ENCODE assay signal across 16 mouse cellular contexts in genomic region chr13:111800866-111801265, GRCm38 (mm10). TPM values are rescaled to one million over a fixed set of nuclear protein-coding genes. Genes with fewer than 3 reads are reported as not detected.
DNase-seq lines count a peak whose midpoint lies in the region; ATAC-seq and TF ChIP-seq lines count a peak whose summit lies in the region.
"Had no signal": no experiment of that assay in that cellular context is flagged by ENCODE, and none has a peak within 500 bp of the region (broad histone marks: within the 10 kb centered on the region; RNA-seq: fewer than 3 reads in every experiment).

No protein-coding gene starts in this region.

- DNase-seq in cerebellum, postnatal 10 days = peak; percentile 61 to 66
- peak; percentile 60 for DNase-seq in lung, postnatal 0 days (ENCODE audit: low spot score)
- no peak for DNase-seq in lung, postnatal 25 days (ENCODE audit: low spot score)
- DNase-seq in kidney, adult 18-20 months = peak; percentile 69
- peak; percentile 68 for DNase-seq in limb, embryonic 11.5 days (ENCODE audit: low spot score)
- no peak for DNase-seq in layer of hippocampus, postnatal 10 days (ENCODE audit: low spot score in 2 of 2)
- DNase-seq in heart, adult 2 months = no peak
- DNase-seq: cerebellum, adult 18-20 months; layer of hippocampus, postnatal 36 days had no signal

- H3K9ac ChIP-seq in lung, postnatal 0 days (replicated peaks; ENCODE audit: low read depth) = no peak overlapping the region
- H3K9ac ChIP-seq in limb, embryonic 11.5 days (ENCODE audit: low read length) = no peak overlapping the region
- no peak overlapping the region for H3K9ac ChIP-seq in heart, adult 2 months (ENCODE audit: low read depth, low read length)
- H3K9ac ChIP-seq: embryonic facial prominence, embryonic 15.5 days; heart, embryonic 12.5 days; hindbrain, embryonic 15.5 days; liver, embryonic 15.5 days; neural tube, embryonic 12.5 days had no signal

- no peaks in the 10 kb centered on the region for H3K9me3 ChIP-seq in lung, postnatal 0 days (ENCODE audit: low read length)
- no peaks in the 10 kb centered on the region for H3K9me3 ChIP-seq in limb, embryonic 11.5 days (ENCODE audit: control insufficient read depth, low read length)
- H3K9me3 ChIP-seq: embryonic facial prominence, embryonic 15.5 days; heart, embryonic 12.5 days; hindbrain, embryonic 15.5 days; liver, embryonic 15.5 days; neural tube, embryonic 12.5 days had no signal

- no peaks in the 10 kb centered on the region for H3K27me3 ChIP-seq in lung, postnatal 0 days (replicated peaks; ENCODE audit: insufficient read depth, low read length)
- no peaks in the 10 kb centered on the region for H3K27me3 ChIP-seq in limb, embryonic 11.5 days (ENCODE audit: control insufficient read depth, insufficient read depth, low read length)
- no peaks in the 10 kb centered on the region for H3K27me3 ChIP-seq in heart, adult 2 months (ENCODE audit: control insufficient read depth, insufficient read depth, low read length)
- H3K27me3 ChIP-seq: embryonic facial prominence, embryonic 15.5 days; heart, embryonic 12.5 days; hindbrain, embryonic 15.5 days; liver, embryonic 15.5 days; neural tube, embryonic 12.5 days had no signal

- 46% methylated on average over 4 of the region's 4 CpGs for WGBS in lung, postnatal 0 days
- WGBS in limb, embryonic 11.5 days = 18% methylated on average over 4 of the region's 4 CpGs
- 43% methylated on average over 4 of the region's 4 CpGs for WGBS in heart, adult 2 months

- no peak overlapping the region for H3K4me2 ChIP-seq in lung, postnatal 0 days (replicated peaks; ENCODE audit: low read depth, low read length)
- no peak overlapping the region for H3K4me2 ChIP-seq in limb, embryonic 11.5 days (ENCODE audit: low read depth, severe bottlenecking)
- H3K4me2 ChIP-seq: embryonic facial prominence, embryonic 15.5 days; heart, embryonic 12.5 days; hindbrain, embryonic 15.5 days; liver, embryonic 15.5 days; midbrain, embryonic 11.5 days; neural tube, embryonic 12.5 days had no signal

- peaks cover 51% of the 10 kb centered on the region for H3K4me1 ChIP-seq in lung, postnatal 0 days (ENCODE audit: insufficient read depth, low read depth, low read length)
- H3K4me1 ChIP-seq in limb, embryonic 11.5 days (ENCODE audit: control insufficient read depth, insufficient read depth, low read length) = peaks cover 42% of the 10 kb centered on the region
- H3K4me1 ChIP-seq in heart, adult 2 months (ENCODE audit: control insufficient read depth, insufficient read depth, low read length) = peaks cover 50% of the 10 kb centered on the region

- no peaks in the 10 kb centered on the region for H3K36me3 ChIP-seq in lung, postnatal 0 days (ENCODE audit: insufficient read depth, low read length)
- no peaks in the 10 kb centered on the region for H3K36me3 ChIP-seq in limb, embryonic 11.5 days (ENCODE audit: control insufficient read depth, insufficient read depth, low read length)
- peaks cover 9% of the 10 kb centered on the region for H3K36me3 ChIP-seq in heart, adult 2 months (ENCODE audit: control insufficient read depth, insufficient read depth, low read length)
- H3K36me3 ChIP-seq: embryonic facial prominence, embryonic 15.5 days; heart, embryonic 12.5 days; hindbrain, embryonic 15.5 days; neural tube, embryonic 12.5 days had no signal

- no peak for TF ChIP-seq POLR2A in heart, adult 2 months (IDR thresholded peaks at IDR 0.05; ENCODE audit: insufficient read depth, low read depth, low read length)

- TF ChIP-seq EP300 in lung, postnatal 0 days (IDR thresholded peaks at IDR 0.05) = no peak
- no peak for TF ChIP-seq EP300 in heart, adult 2 months (IDR thresholded peaks at IDR 0.05; ENCODE audit: insufficient read depth, low read depth, low read length)

- ATAC-seq in cerebellum, adult (ENCODE audit: insufficient number of reproducible peaks, low FRiP score, low TSS enrichment) = no peak
- ATAC-seq in lung, postnatal 0 days = no peak
- peak; percentile 42; the same call in 1 of the 2 replicates for ATAC-seq in limb, embryonic 11.5 days (ENCODE audit: insufficient number of reproducible peaks, low FRiP score, low TSS enrichment, low read depth)

- no peak for TF ChIP-seq CTCF in lung, postnatal 0 days (IDR thresholded peaks at IDR 0.05)
- no peak for TF ChIP-seq CTCF in heart, adult 2 months (IDR thresholded peaks at IDR 0.05)

- H3K79me2 ChIP-seq in heart, adult 2 months (replicated peaks; ENCODE audit: control insufficient read depth, insufficient read depth, low read length) = peaks cover 7% of the 10 kb centered on the region

- no peak overlapping the region for H3K4me3 ChIP-seq in lung, postnatal 0 days (ENCODE audit: low read depth, low read length)
- no peak overlapping the region for H3K4me3 ChIP-seq in limb, embryonic 11.5 days (ENCODE audit: low read depth, low read length)
- H3K4me3 ChIP-seq in heart, adult 2 months = no peak overlapping the region
- H3K4me3 ChIP-seq: embryonic facial prominence, embryonic 15.5 days; heart, embryonic 12.5 days; hindbrain, embryonic 15.5 days; liver, embryonic 15.5 days; neural tube, embryonic 12.5 days had no signal

- intact Hi-C loops in heart, adult 2 months (cut with DNase I) = loop anchor here (5.0 to 10.0 kb wide), 2 partner anchors 114 to 664 kb away; partner anchors contain the start of gene Il6st

- H3K27ac ChIP-seq in lung, postnatal 0 days (ENCODE audit: low read length) = no peak overlapping the region
- H3K27ac ChIP-seq in limb, embryonic 11.5 days (replicated peaks; ENCODE audit: low read depth, low read length) = no peak overlapping the region; the same call in 1 of the 2 replicates
- no peak overlapping the region for H3K27ac ChIP-seq in heart, adult 2 months
- H3K27ac ChIP-seq: embryonic facial prominence, embryonic 15.5 days; hindbrain, embryonic 15.5 days; liver, embryonic 15.5 days; neural tube, embryonic 12.5 days had no signal

RNA-seq across cellular contexts. Expression of gene Map3k1, which starts 7.9 kb away (rescaled TPM):
- 16.6 and 18.0 TPM in 2 replicates for polyA plus RNA-seq in lung, postnatal 0 days (2015; fragmentation: Nextera tagmentation; extraction: Ambion mirVana)
- 14.2 and 15.5 TPM in 2 replicates for polyA plus RNA-seq in limb, embryonic 11.5 days (2014; fragmentation: Nextera tagmentation; extraction: Ambion mirVana)
- total RNA-seq in layer of hippocampus, postnatal 10 days (2021) = 10 to 100 TPM; 21.2 to 25.6 TPM
- 10 to 100 TPM; 15.2 to 24.6 TPM for total RNA-seq in heart, adult 2 months (2021)
- polyA plus RNA-seq in heart, adult 2 months (2012; rRNA removed) = 10.7 and 14.0 TPM in 2 replicates

Comparison
In these comparisons a context has a peak if more than half of its experiments do, and no peak if none do; other contexts are left out.
1. DNase-seq: peak in cerebellum, postnatal 10 days (2 of 2), lung, postnatal 0 days (single experiment), kidney, adult 18-20 months (single experiment) and limb, embryonic 11.5 days (single experiment); none in lung, postnatal 25 days (single experiment), layer of hippocampus, postnatal 10 days (0 of 2) and heart, adult 2 months (0 of 2).